Mouse (Mus musculus) heart, adult 2 months (tissue): ENCODE results near the gene Padi2.

Experiments
- CTCF ChIP-seq: fragments of 200-600 bp; IDR thresholded peaks from 2 replicates; pipeline ENCODE4 v1.8.1; 2022; ENCODE audit warnings: antibody characterized with exemption, mild to moderate bottlenecking, moderate library complexity
- EP300 ChIP-seq: fragments of 200-500 bp; IDR thresholded peaks from 2 replicates; pipeline ENCODE4 v1.6.1; 2011; ENCODE audit warnings: low read depth, low read length, control low read depth; ENCODE audit not compliant: insufficient read depth
- POLR2A ChIP-seq: fragments of 200-500 bp; IDR thresholded peaks from 2 replicates; pipeline ENCODE4 v1.6.1; 2011; ENCODE audit warnings: mild to moderate bottlenecking, low read depth, low read length, control low read depth; ENCODE audit not compliant: insufficient read depth

- no peak for TF ChIP-seq EP300
- no peak for TF ChIP-seq CTCF
- TF ChIP-seq POLR2A = no peak
Measured at GRCm38 (mm10) chr4:140857041-140857440, 49.1 kb upstream of the Padi2 start.
